Mouse (Mus musculus): ENCODE results near the gene Rbm4b.

DNA sequence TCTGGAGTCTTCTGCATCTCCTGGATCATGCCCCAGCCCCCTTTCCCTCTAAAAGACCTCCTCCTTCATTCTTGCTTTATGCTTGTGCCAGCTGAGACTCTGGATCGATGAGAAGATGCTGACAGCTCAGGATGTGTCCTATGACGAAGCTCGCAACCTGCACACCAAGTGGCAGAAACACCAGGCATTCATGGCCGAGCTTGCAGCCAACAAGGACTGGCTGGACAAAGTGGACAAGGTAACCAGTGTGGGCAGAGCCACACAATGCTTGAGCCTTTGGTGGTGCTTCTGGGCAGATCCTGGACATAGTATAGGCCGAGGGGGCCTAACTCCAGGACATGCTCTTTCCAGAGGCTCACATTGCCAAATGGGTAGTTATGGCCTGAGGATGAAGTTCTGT, 16.5 kb upstream of the Rbm4b start:
- TF ChIP-seq GATA1 (IDR thresholded peaks at IDR 0.05; ENCODE audit: borderline replicate concordance, low read length) (no peak), FLI1 (IDR thresholded peaks at IDR 0.05; ENCODE audit: low read length) (no peak)
